Comparison of ENCODE assay signal across 9 mouse cellular contexts in genomic region chr11:119223124-119223890, GRCm38 (mm10). TPM values are rescaled to one million over a fixed set of nuclear protein-coding genes. Genes with fewer than 3 reads are reported as not detected.
A peak's percentile ranks its signal among the peaks of the same experiment; 100 is the strongest.
DNase-seq lines count a peak whose midpoint lies in the region; ATAC-seq lines count a peak whose summit lies in the region.
"Had no signal": no experiment of that assay in that cellular context is flagged by ENCODE, and none has a peak within 500 bp of the region (broad histone marks: within the 10 kb centered on the region; RNA-seq: fewer than 3 reads in every experiment).

No protein-coding gene starts in this region.

- no peaks in the 10 kb centered on the region for H3K9me3 ChIP-seq in heart, embryonic 15.5 days (replicated peaks)
- no peaks in the 10 kb centered on the region for H3K9me3 ChIP-seq in heart, embryonic 12.5 days (replicated peaks)
- no peaks in the 10 kb centered on the region for H3K9me3 ChIP-seq in hindbrain, embryonic 10.5 days
- H3K9me3 ChIP-seq: megakaryocyte, embryonic 14.5 days had no signal

- ATAC-seq in heart, embryonic 15.5 days (replicated peaks; ENCODE audit: insufficient number of reproducible peaks, insufficient read depth, low FRiP score, low read depth) = no peak
- no peak for ATAC-seq in heart, embryonic 12.5 days (ENCODE audit: insufficient number of reproducible peaks, low FRiP score)

- 0 out of 2 replicates have a peak overlapping the region, but pooled peaks have one; percentile 11 for H3K27ac ChIP-seq in heart, embryonic 15.5 days
- no peak overlapping the region for H3K27ac ChIP-seq in heart, embryonic 12.5 days (ENCODE audit: poor library complexity, severe bottlenecking)
- H3K27ac ChIP-seq in hindbrain, embryonic 10.5 days = peak overlapping the region; percentile 71

- no peaks in the 10 kb centered on the region for H3K27me3 ChIP-seq in heart, embryonic 15.5 days
- H3K27me3 ChIP-seq in heart, embryonic 12.5 days (replicated peaks) = no peaks in the 10 kb centered on the region
- H3K27me3 ChIP-seq in hindbrain, embryonic 10.5 days (ENCODE audit: insufficient read depth, poor library complexity, severe bottlenecking) = no peaks in the 10 kb centered on the region

- no peak overlapping the region for H3K4me2 ChIP-seq in heart, embryonic 15.5 days
- no peak overlapping the region for H3K4me2 ChIP-seq in heart, embryonic 12.5 days

- 76% methylated on average over 20 of the region's 20 CpGs for WGBS in heart, embryonic 15.5 days
- 79% methylated on average over 20 of the region's 20 CpGs for WGBS in heart, embryonic 12.5 days
- 84% methylated on average over 20 of the region's 20 CpGs for WGBS in hindbrain, embryonic 10.5 days

- peak; percentile 96 for DNase-seq in adipocyte (ENCODE audit: low spot score)
- DNase-seq in hindbrain, embryonic 10.5 days (ENCODE audit: low spot score) = no peak
- DNase-seq in lung, postnatal 36 days = peak; percentile 75
- DNase-seq in gastrocnemius, postnatal 25 days = no peak
- DNase-seq in thymus, adult 18-20 months = no peak
- no peak for DNase-seq in right cerebral cortex, postnatal 36 days (ENCODE audit: low spot score in 2 of 2)

- H3K4me3 ChIP-seq in heart, embryonic 15.5 days = no peak overlapping the region
- H3K4me3 ChIP-seq in heart, embryonic 12.5 days = no peak overlapping the region
- H3K4me3 ChIP-seq in hindbrain, embryonic 10.5 days = no peak overlapping the region
- H3K4me3 ChIP-seq: megakaryocyte, embryonic 14.5 days had no signal

- peaks cover 50% of the 10 kb centered on the region for H3K4me1 ChIP-seq in heart, embryonic 15.5 days (replicated peaks)
- peaks cover 46% of the 10 kb centered on the region for H3K4me1 ChIP-seq in heart, embryonic 12.5 days (replicated peaks)
- H3K4me1 ChIP-seq in hindbrain, embryonic 10.5 days (replicated peaks) = peaks cover 92% of the 10 kb centered on the region

- no peaks in the 10 kb centered on the region for H3K36me3 ChIP-seq in heart, embryonic 15.5 days
- no peaks in the 10 kb centered on the region for H3K36me3 ChIP-seq in heart, embryonic 12.5 days
- H3K36me3 ChIP-seq in hindbrain, embryonic 10.5 days = peaks cover 26% of the 10 kb centered on the region

- no peak overlapping the region for H3K9ac ChIP-seq in heart, embryonic 15.5 days
- H3K9ac ChIP-seq in heart, embryonic 12.5 days = no peak overlapping the region

RNA-seq across cellular contexts. Expression of gene Tbc1d16, which starts 5.0 kb away (rescaled TPM):
- 16.1 and 19.7 TPM in 2 replicates for polyA plus RNA-seq in heart, embryonic 15.5 days (2015; fragmentation: Nextera tagmentation; extraction: Ambion mirVana)
- 7.4 and 7.5 TPM in 2 replicates for polyA plus RNA-seq in heart, embryonic 12.5 days (2016; fragmentation: Nextera tagmentation; extraction: Ambion mirVana)
- 29.5 and 37.9 TPM in 2 replicates for polyA plus RNA-seq in hindbrain, embryonic 10.5 days (2016; fragmentation: Nextera tagmentation; extraction: Ambion mirVana)
- total RNA-seq in gastrocnemius, postnatal 25 days (2021) = 10 to 100 TPM; 16.1 to 20.9 TPM

RNA-seq across cellular contexts. Expression of gene Ccdc40, which starts 5.1 kb away (rescaled TPM):
- polyA plus RNA-seq in heart, embryonic 15.5 days (2015; fragmentation: Nextera tagmentation; extraction: Ambion mirVana) = 1.3 and 2.5 TPM in 2 replicates
- 3.1 and 3.7 TPM in 2 replicates for polyA plus RNA-seq in heart, embryonic 12.5 days (2016; fragmentation: Nextera tagmentation; extraction: Ambion mirVana)
- polyA plus RNA-seq in hindbrain, embryonic 10.5 days (2016; fragmentation: Nextera tagmentation; extraction: Ambion mirVana) = 20.0 and 21.3 TPM in 2 replicates
- total RNA-seq in gastrocnemius, postnatal 25 days (2021) = under 1 TPM in 1 of 2 experiments, not detected in 1; 0.41 TPM

RNA-seq across cellular contexts. Expression of gene Gaa, which starts 44.4 kb away (rescaled TPM):
- 74.7 and 97.9 TPM in 2 replicates for polyA plus RNA-seq in heart, embryonic 15.5 days (2015; fragmentation: Nextera tagmentation; extraction: Ambion mirVana)
- 116 and 117 TPM in 2 replicates for polyA plus RNA-seq in heart, embryonic 12.5 days (2016; fragmentation: Nextera tagmentation; extraction: Ambion mirVana)
- polyA plus RNA-seq in hindbrain, embryonic 10.5 days (2016; fragmentation: Nextera tagmentation; extraction: Ambion mirVana) = 28.3 and 35.5 TPM in 2 replicates
- total RNA-seq in gastrocnemius, postnatal 25 days (2021) = 100 to 1,000 TPM; 110 to 138 TPM

Comparison
In these comparisons a context has a peak if more than half of its experiments do, and no peak if none do; other contexts are left out.
1. DNase-seq: peak in adipocyte (single experiment) and lung, postnatal 36 days (single experiment); none in hindbrain, embryonic 10.5 days (single experiment), gastrocnemius, postnatal 25 days (single experiment), thymus, adult 18-20 months (0 of 2) and right cerebral cortex, postnatal 36 days (0 of 2).